Mouse (Mus musculus) hindbrain, embryonic 14.5 days (tissue): ENCODE data around the gene Rims4. TPM values are rescaled to one million over a fixed set of nuclear protein-coding genes. Genes with fewer than 3 reads are reported as not detected.

Source experiments
- ATAC-seq: fragments of 200-750 bp; cut with Nextera tagmentation; 2 replicates; pipeline ENCODE4 v1.8.0; 2017; ENCODE audit warnings: moderate number of reproducible peaks, mild to moderate bottlenecking, moderate TSS enrichment, moderate library complexity; ENCODE audit not compliant: low FRiP score
- DNase-seq: peaks from one replicate; pipeline ENCODE4 v3.0.0-alpha.2; 2015; ENCODE audit warnings: low spot score
- H3K27ac ChIP-seq: fragments of 300-500 bp; sonication (generic); 2 replicates; pipeline ENCODE4 v1.5.1; 2014; ENCODE audit warnings: mild to moderate bottlenecking, moderate library complexity
- H3K27me3 ChIP-seq: fragments of 300-500 bp; sonication (generic); 2 replicates; pipeline ENCODE4 v1.6.1; 2014; ENCODE audit warnings: mild to moderate bottlenecking, low read length, mixed read lengths; ENCODE audit not compliant: control insufficient read depth, insufficient read depth
- H3K36me3 ChIP-seq: fragments of 300-500 bp; sonication (generic); replicated peaks from 2 replicates; pipeline ENCODE4 v1.6.1; 2014; ENCODE audit not compliant: control insufficient read depth, insufficient read depth
- H3K4me1 ChIP-seq: fragments of 300-500 bp; sonication (generic); replicated peaks from 2 replicates; pipeline ENCODE4 v1.6.1; 2014; ENCODE audit warnings: antibody characterized with exemption, low read length, mixed read lengths; ENCODE audit not compliant: control insufficient read depth, insufficient read depth
- H3K4me2 ChIP-seq: fragments of 300-500 bp; sonication (generic); replicated peaks from 2 replicates; pipeline ENCODE4 v1.6.1; 2014; ENCODE audit warnings: mild to moderate bottlenecking, moderate library complexity
- H3K4me3 ChIP-seq: fragments of 300-500 bp; sonication (generic); replicated peaks from 2 replicates; pipeline ENCODE4 v1.5.1; 2014; ENCODE audit warnings: mild to moderate bottlenecking, low read length
- H3K9ac ChIP-seq: fragments of 300-500 bp; sonication (generic); 2 replicates; pipeline ENCODE4 v1.6.1; 2014
- H3K9me3 ChIP-seq: fragments of 300-500 bp; sonication (generic); 2 replicates; pipeline ENCODE4 v1.6.1; 2016; ENCODE audit warnings: low read length; ENCODE audit not compliant: control insufficient read depth
- WGBS: fragments of 180-500 bp; shearing (Covaris S2); extraction: QIAGEN DNeasy Blood & Tissue Kit; methylation state at CpG from one replicate; pipeline ENCODE4 v1.1.7; 2014; 5-methylcytosine and 5-hydroxymethylcytosine counted together
- polyA plus RNA-seq: library from polyadenylated mRNA; unstranded; fragments of >200 nt; fragmentation: Nextera tagmentation; extraction: Ambion mirVana; gene quantifications from 2 replicates; pipeline ENCODE4 v1.2.1, GENCODE M21; 2014

Gene Rims4
- polyA plus RNA-seq, 1 experiment from 2014 or later = 7.1 TPM

GRCm38 (mm10) chr2:163825861-163826260 lies 92.6 kb downstream of the Rims4 start:
- Histone ChIP-seq H3K4me2 (no peak overlapping the region), H3K27me3 (no peaks in the 10 kb centered on the region), H3K9me3 (no peaks in the 10 kb centered on the region), H3K4me1 (no peaks in the 10 kb centered on the region), H3K4me3 (no peak overlapping the region), H3K27ac (no peak overlapping the region), H3K9ac (no peak overlapping the region), H3K36me3 (no peaks in the 10 kb centered on the region)
- DNase-seq (no peak), ATAC-seq (no peak)
- 100% methylated on average over 1 of the region's 1 CpGs for WGBS

DNA sequence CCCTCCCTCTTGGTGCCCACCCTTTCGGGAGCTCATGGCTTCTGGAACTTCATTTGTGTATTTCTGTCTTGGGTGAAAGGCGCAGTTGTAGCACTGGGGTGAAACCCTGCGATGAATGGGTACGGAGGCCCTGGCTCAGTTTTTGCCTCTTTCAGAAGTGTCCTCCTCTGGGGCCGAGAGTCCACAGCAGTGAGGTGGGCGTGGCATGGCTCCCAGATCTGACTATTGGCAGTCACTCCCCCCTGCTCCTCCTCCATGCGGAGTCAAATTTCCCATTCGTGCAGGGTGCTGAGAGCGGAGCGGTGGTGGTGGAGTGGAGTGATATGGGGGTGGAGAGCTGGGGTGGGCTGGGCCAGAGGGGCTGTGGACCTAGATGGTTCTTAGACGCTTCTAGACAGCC lies 94.7 kb downstream of the Rims4 start:
- Histone ChIP-seq H3K36me3 (no peaks in the 10 kb centered on the region), H3K4me2 (peak overlapping the region; percentile 17; the same call in 1 of the 2 replicates), H3K9me3 (no peaks in the 10 kb centered on the region), H3K4me1 (no peaks in the 10 kb centered on the region), H3K27me3 (no peaks in the 10 kb centered on the region), H3K9ac (no peak overlapping the region), H3K4me3 (no peak overlapping the region), H3K27ac (no peak overlapping the region)
- DNase-seq = no peak
- WGBS = 22% methylated on average over 11 of the region's 11 CpGs
- ATAC-seq = no peak

- H3K27me3 ChIP-seq = no peaks in the 10 kb centered on the region
- H3K9me3 ChIP-seq = no peaks in the 10 kb centered on the region
- no peak for ATAC-seq
- no peak overlapping the region for H3K27ac ChIP-seq
- H3K4me2 ChIP-seq = no peak overlapping the region
- no peaks in the 10 kb centered on the region for H3K36me3 ChIP-seq
- 7% methylated on average over 4 of the region's 4 CpGs for whole genome bisulfite sequencing
- DNase-seq = peak; percentile 76
- no peak overlapping the region for H3K9ac ChIP-seq
- no peak overlapping the region for H3K4me3 ChIP-seq
- no peaks in the 10 kb centered on the region for H3K4me1 ChIP-seq
Measured at GRCm38 (mm10) chr2:163823248-163823647, 95.2 kb downstream of the Rims4 start.

- no peak for DNase-seq
Measured at GRCm38 (mm10) chr2:163820607-163821006, 97.9 kb downstream of the Rims4 start, which contains the start of gene Ccn5. Gene Ccn5, plus strand, starts transcription at chr2:163820861.

GRCm38 (mm10) chr2:163814739-163815465 lies 103.6 kb downstream of the Rims4 start:
- no peak for ATAC-seq
- Histone ChIP-seq H3K4me2 (no peak overlapping the region), H3K36me3 (no peaks in the 10 kb centered on the region), H3K27ac (no peak overlapping the region), H3K9me3 (no peaks in the 10 kb centered on the region), H3K27me3 (no peaks in the 10 kb centered on the region), H3K4me1 (no peaks in the 10 kb centered on the region), H3K4me3 (no peak overlapping the region), H3K9ac (no peak overlapping the region)
- DNase-seq = no peak
- WGBS = 87% methylated on average over 9 of the region's 9 CpGs

More at GRCm38 (mm10) chr2:163820607-163821006, 97.9 kb downstream of the Rims4 start, which contains the start of gene Ccn5:
- Histone ChIP-seq H3K4me3 (no peak within 1 kb of the TSS), H3K36me3 (no peaks in the 10 kb centered on the region), H3K27me3 (no peaks in the 10 kb centered on the region), H3K27ac (no peak within 1 kb of the TSS), H3K9ac (no peak within 1 kb of the TSS), H3K4me2 (no peak within 1 kb of the TSS), H3K4me1 (no peaks in the 10 kb centered on the region), H3K9me3 (no peaks in the 10 kb centered on the region)
- no peak for ATAC-seq
- 73% methylated on average over 4 of the region's 4 CpGs for WGBS

- WGBS = 54% methylated on average over 5 of the region's 5 CpGs
- H3K27me3 ChIP-seq = no peaks in the 10 kb centered on the region
- H3K4me1 ChIP-seq = no peaks in the 10 kb centered on the region
- no peak overlapping the region for H3K4me2 ChIP-seq
- H3K9me3 ChIP-seq = no peaks in the 10 kb centered on the region
- no peaks in the 10 kb centered on the region for H3K36me3 ChIP-seq
- no peak overlapping the region for H3K27ac ChIP-seq
- ATAC-seq = no peak
- DNase-seq = no peak
- H3K4me3 ChIP-seq = no peak overlapping the region
- H3K9ac ChIP-seq = no peak overlapping the region
Measured at GRCm38 (mm10) chr2:163813077-163813476, 105.4 kb downstream of the Rims4 start.

Other genes starting within 250 kb of the Rims4 start
- 3.0 and 3.3 TPM in 2 replicates for gene Ada, start 168.4 kb downstream of the Rims4 start, polyA plus RNA-seq
- gene Ccn5, start 97.8 kb downstream of the Rims4 start, polyA plus RNA-seq = 0.23 TPM in 1 of 2 replicates, not detected in the other
- 0.29 TPM in 1 of 2 replicates, not detected in the other for gene Kcnk15, start 65.0 kb downstream of the Rims4 start, polyA plus RNA-seq
- gene Ywhab, start 76.3 kb upstream of the Rims4 start, polyA plus RNA-seq = 445 and 473 TPM in 2 replicates
- gene Pabpc1l, start 106.8 kb upstream of the Rims4 start, polyA plus RNA-seq = 1.6 and 2.2 TPM in 2 replicates
- 26.6 and 27.4 TPM in 2 replicates for gene Stk4, start 151.6 kb upstream of the Rims4 start, polyA plus RNA-seq
- 48.3 and 48.9 TPM in 2 replicates for gene Tomm34, start 152.5 kb upstream of the Rims4 start, polyA plus RNA-seq